25 mouse cellular contexts compared by ENCODE assay signal in the genomic region with DNA sequence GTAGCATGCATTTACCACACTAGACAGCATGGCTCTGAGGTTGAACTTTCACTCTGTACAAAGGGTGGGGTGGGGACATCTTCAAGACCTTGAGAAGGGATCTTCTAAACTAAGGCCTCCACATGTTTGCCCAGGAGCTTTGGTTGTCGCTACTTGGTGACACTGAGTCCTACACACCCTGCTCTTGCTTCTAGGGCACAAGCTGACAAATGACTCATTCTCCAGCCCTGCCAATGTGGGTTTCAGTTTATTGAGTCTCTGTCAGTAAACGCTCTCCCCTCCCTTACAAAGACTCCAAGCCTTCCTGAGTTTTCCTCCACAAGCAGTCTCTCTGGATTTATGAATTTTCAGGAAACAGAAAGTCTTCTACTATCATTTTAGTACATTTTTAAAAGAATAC.
A peak's percentile ranks its signal among the peaks of the same experiment; 100 is the strongest.
DNase-seq lines count a peak whose midpoint lies in the region; TF ChIP-seq lines count a peak whose summit lies in the region.
"Had no signal": no experiment of that assay in that cellular context is flagged by ENCODE, and none has a peak within 500 bp of the region (broad histone marks: within the 10 kb centered on the region; RNA-seq: fewer than 3 reads in every experiment).

No protein-coding gene starts in this region.

- DNase-seq in 3T3-L1 (ENCODE audit: low read depth, low spot score) = peak; percentile 78
- DNase-seq in CD4-positive helper T cell, adult 2 months (ENCODE audit: low read depth, low spot score) = peak; percentile 35
- no peak for DNase-seq in left cerebral cortex, postnatal 36 days (ENCODE audit: low spot score in 2 of 2)
- DNase-seq in cerebellum, adult 9-11 months = no peak
- no peak for DNase-seq in urinary bladder, adult 2 months (ENCODE audit: low spot score)
- DNase-seq: adrenal gland, adult 2 months; adrenal gland, postnatal 14 days; cerebellum, adult 11 months; cerebellum, adult 2 months; cerebellum, postnatal 10 days; cerebellum, postnatal 36 days; embryo, embryonic 11 days; gastrocnemius, postnatal 10 days; gastrocnemius, postnatal 36 days; heart, adult 2 months had no signal

- H3K4me1 ChIP-seq in embryonic fibroblast, embryonic 13.5 days (ENCODE audit: control insufficient read depth, insufficient read depth, low read length) = peaks cover 13% of the 10 kb centered on the region
- H3K4me1 ChIP-seq: embryonic facial prominence, embryonic 10.5 days; embryonic facial prominence, embryonic 13.5 days; forebrain, embryonic 10.5 days; forebrain, embryonic 13.5 days; heart, embryonic 10.5 days; heart, embryonic 13.5 days; hindbrain, embryonic 12.5 days; hindbrain, embryonic 15.5 days; intestine, embryonic 15.5 days had no signal

- no peak overlapping the region for H3K4me3 ChIP-seq in embryonic fibroblast, embryonic 13.5 days (ENCODE audit: insufficient read depth, low read length)
- H3K4me3 ChIP-seq: embryonic facial prominence, embryonic 10.5 days; embryonic facial prominence, embryonic 13.5 days; forebrain, embryonic 10.5 days; forebrain, embryonic 13.5 days; heart, adult 2 months; heart, embryonic 10.5 days; heart, embryonic 13.5 days; hindbrain, embryonic 12.5 days; hindbrain, embryonic 15.5 days; intestine, embryonic 15.5 days had no signal

- peak overlapping the region; percentile 58 for H3K27ac ChIP-seq in embryonic fibroblast, embryonic 13.5 days (ENCODE audit: insufficient read depth, low read length)
- H3K27ac ChIP-seq: embryonic facial prominence, embryonic 10.5 days; embryonic facial prominence, embryonic 13.5 days; forebrain, embryonic 10.5 days; forebrain, embryonic 13.5 days; heart, adult 2 months; heart, embryonic 10.5 days; heart, embryonic 13.5 days; hindbrain, embryonic 12.5 days; hindbrain, embryonic 15.5 days; intestine, embryonic 15.5 days had no signal

- no peak for TF ChIP-seq CTCF in embryonic fibroblast, embryonic 13.5 days (IDR thresholded peaks at IDR 0.05; ENCODE audit: borderline replicate concordance, insufficient read depth, low read length)

- no peak for TF ChIP-seq POLR2A in embryonic fibroblast, embryonic 13.5 days (IDR thresholded peaks at IDR 0.05; ENCODE audit: low read depth, low read length)

- intact Hi-C loops in left cerebral cortex, postnatal 36 days (cut with DNase I) = no loop called here

Comparison
In these comparisons a context has a peak if more than half of its experiments do, and no peak if none do; other contexts are left out.
1. DNase-seq: peak in 3T3-L1 (single experiment) and CD4-positive helper T cell, adult 2 months (single experiment); none in left cerebral cortex, postnatal 36 days (0 of 2), cerebellum, adult 9-11 months (single experiment) and urinary bladder, adult 2 months (single experiment).